Mouse (Mus musculus) myocyte (in vitro differentiated cells): Measurements from ENCODE around the gene Parp3. TPM values are rescaled to one million over a fixed set of nuclear protein-coding genes. Genes with fewer than 3 reads are reported as not detected.
A peak's percentile ranks its signal among the peaks of the same experiment; 100 is the strongest.

ENCODE experiments used
- H3K27me3 ChIP-seq: one replicate; pipeline ENCODE4 v1.6.1; 2011; ENCODE audit not compliant: control insufficient read depth, insufficient read depth, insufficient read length
- H3K36me3 ChIP-seq: one replicate; pipeline ENCODE4 v1.6.1; 2011; ENCODE audit not compliant: control insufficient read depth, insufficient read depth
- H3K4me2 ChIP-seq: one replicate; pipeline ENCODE4 v1.6.1; 2011; ENCODE audit warnings: low read depth, control low read depth
- H3K4me3 ChIP-seq: one replicate; pipeline ENCODE4 v1.5.1; 2011; ENCODE audit warnings: mild to moderate bottlenecking, control low read depth, moderate library complexity
- H3K79me2 ChIP-seq: one replicate; pipeline ENCODE4 v1.6.1; 2011; ENCODE audit not compliant: control insufficient read depth, insufficient read depth
- H3ac ChIP-seq: one replicate; pipeline ENCODE4 v1.6.1; 2011; ENCODE audit not compliant: control insufficient read depth, insufficient read length
- CEBPB ChIP-seq: IDR thresholded peaks from 2 replicates; pipeline ENCODE4 v1.6.1; 2011; ENCODE audit warnings: mild to moderate bottlenecking, moderate library complexity; ENCODE audit not compliant: poor library complexity, insufficient read depth, severe bottlenecking
- E2F4 ChIP-seq: IDR thresholded peaks from one replicate; pipeline ENCODE4 v1.6.1; 2011; ENCODE audit warnings: mild to moderate bottlenecking, control low read depth, moderate library complexity; ENCODE audit not compliant: insufficient read depth
- MAX ChIP-seq: IDR thresholded peaks from one replicate; pipeline ENCODE4 v1.6.1; 2011; ENCODE audit warnings: low read depth, mild to moderate bottlenecking, control low read depth
- MYOD1 ChIP-seq, 3 experiments: IDR thresholded peaks; one replicate each; pipeline ENCODE4 v1.6.1; 2011; ENCODE audit warnings: control low read depth in 2 of 3, low read depth in 2 of 3, mild to moderate bottlenecking in 2 of 3, moderate library complexity in 1 of 3; ENCODE audit not compliant: insufficient read length in 2 of 3, control insufficient read depth in 1 of 3
- MYOG ChIP-seq, 3 experiments: IDR thresholded peaks; one replicate each; pipeline ENCODE4 v1.6.1; 2011; ENCODE audit warnings: control low read depth in 2 of 3, low read depth in 2 of 3, mild to moderate bottlenecking in 2 of 3; ENCODE audit not compliant: insufficient read length in 2 of 3, control insufficient read depth in 1 of 3, insufficient read depth in 1 of 3
- POLR2A ChIP-seq: IDR thresholded peaks from one replicate; pipeline ENCODE4 v1.6.1; 2011; ENCODE audit warnings: low read depth, mild to moderate bottlenecking, control low read depth, moderate library complexity; ENCODE audit not compliant: insufficient read length
- POLR2AphosphoS2 ChIP-seq: IDR thresholded peaks from one replicate; pipeline ENCODE4 v1.6.1; 2011; ENCODE audit warnings: low read depth, control low read depth; ENCODE audit not compliant: insufficient read length
- REST ChIP-seq: IDR thresholded peaks from one replicate; pipeline ENCODE4 v1.6.1; 2011; ENCODE audit warnings: mild to moderate bottlenecking, control low read depth, moderate library complexity; ENCODE audit not compliant: insufficient read depth, insufficient read length
- SRF ChIP-seq: IDR thresholded peaks from one replicate; pipeline ENCODE4 v1.6.1; 2011; ENCODE audit warnings: low read depth; ENCODE audit not compliant: control insufficient read depth, insufficient read length
- TCF12 ChIP-seq: IDR thresholded peaks from one replicate; pipeline ENCODE4 v1.6.1; 2011; ENCODE audit warnings: mild to moderate bottlenecking, control low read depth; ENCODE audit not compliant: poor library complexity, insufficient read depth, severe bottlenecking
- TCF3 ChIP-seq: IDR thresholded peaks from one replicate; pipeline ENCODE4 v1.6.1; 2011; ENCODE audit warnings: low read depth, control low read depth; ENCODE audit not compliant: insufficient read length
- USF1 ChIP-seq: IDR thresholded peaks from one replicate; pipeline ENCODE4 v1.6.1; 2011; ENCODE audit warnings: low read depth, mild to moderate bottlenecking, control low read depth, moderate library complexity
- polyA plus RNA-seq: library from polyadenylated mRNA; unstranded; fragments of >200 nt; fragmentation: generic; extraction: Trizol; gene quantifications from one replicate; pipeline ENCODE4 v1.2.1, GENCODE M21; 2012; ENCODE audit warnings: missing spikeins

The Parp3 gene
- polyA plus RNA-seq, 1 experiment, result 66.1 TPM

- no peak overlapping the region for H3K4me3 ChIP-seq
- no peak overlapping the region for H3K4me2 ChIP-seq
- TF ChIP-seq USF1 (no peak), POLR2AphosphoS2 (no peak), MYOD1 (IDR thresholded peaks at IDR 0.05; ENCODE audit: control insufficient read depth in 1 of 3, insufficient read length in 2 of 3, low read depth in 2 of 3) (no peak), E2F4 (no peak), POLR2A (no peak), MAX (no peak), CEBPB (no peak), MYOG (IDR thresholded peaks at IDR 0.05; ENCODE audit: control insufficient read depth in 1 of 3, insufficient read depth in 1 of 3, insufficient read length in 2 of 3, low read depth in 2 of 3) (no peak), TCF3 (no peak), TCF12 (no peak), REST (no peak), SRF (no peak)
- H3K79me2 ChIP-seq, result no peaks in the 10 kb centered on the region
- H3K36me3 ChIP-seq, result peaks cover 5% of the 10 kb centered on the region
- H3ac ChIP-seq, result no peak overlapping the region
- H3K27me3 ChIP-seq, result no peaks in the 10 kb centered on the region
Measured at GRCm38 (mm10) chr9:106466721-106467120, 10.0 kb downstream of the Parp3 start.

GRCm38 (mm10) chr9:106465571-106466200, 11.1 kb downstream of the Parp3 start, which contains the start of gene Gpr62:
Gpr62 (minus strand) TSS chr9:106465938.
- Histone ChIP-seq H3K79me2 (no peaks in the 10 kb centered on the region), H3K36me3 (peaks cover 5% of the 10 kb centered on the region), H3K4me2 (no peak within 1 kb of the TSS), H3ac (no peak within 1 kb of the TSS), H3K4me3 (no peak within 1 kb of the TSS), H3K27me3 (no peaks in the 10 kb centered on the region)
- TF ChIP-seq MAX (no peak), POLR2AphosphoS2 (peak; percentile 73), MYOG (IDR thresholded peaks at IDR 0.05; ENCODE audit: control insufficient read depth in 1 of 3, insufficient read depth in 1 of 3, insufficient read length in 2 of 3, low read depth in 2 of 3) (peak in 1 of 3 experiments; percentile 12)

GRCm38 (mm10) chr9:106464751-106465541, 11.8 kb downstream of the Parp3 start:
- TF ChIP-seq CEBPB, result no peak
- peak; percentile 47 for TF ChIP-seq POLR2A
- peak; percentile 63 for TF ChIP-seq POLR2AphosphoS2
- Histone ChIP-seq H3K27me3 (no peaks in the 10 kb centered on the region), H3K79me2 (peaks cover 4% of the 10 kb centered on the region), H3K4me2 (no peak overlapping the region), H3ac (no peak overlapping the region), H3K36me3 (peaks cover 5% of the 10 kb centered on the region), H3K4me3 (no peak overlapping the region)

GRCm38 (mm10) chr9:106463122-106464063, 13.4 kb downstream of the Parp3 start:
- TF ChIP-seq REST, result no peak
- TF ChIP-seq CEBPB, result no peak
- no peak for TF ChIP-seq USF1
- no peak for TF ChIP-seq POLR2A
- TF ChIP-seq E2F4, result no peak
- TF ChIP-seq TCF12, result no peak
- TF ChIP-seq SRF, result no peak
- no peak for TF ChIP-seq MAX
- no peak for TF ChIP-seq MYOG (IDR thresholded peaks at IDR 0.05; ENCODE audit: control insufficient read depth in 1 of 3, insufficient read depth in 1 of 3, insufficient read length in 2 of 3, low read depth in 2 of 3)
- TF ChIP-seq TCF3, result no peak
- TF ChIP-seq MYOD1 (IDR thresholded peaks at IDR 0.05; ENCODE audit: control insufficient read depth in 1 of 3, insufficient read length in 2 of 3, low read depth in 2 of 3), result no peak
- H3K4me3 ChIP-seq, result no peak overlapping the region
- H3K4me2 ChIP-seq, result no peak overlapping the region
- H3K27me3 ChIP-seq, result no peaks in the 10 kb centered on the region
- no peak overlapping the region for H3ac ChIP-seq
- peaks cover 19% of the 10 kb centered on the region for H3K79me2 ChIP-seq
- peaks cover 13% of the 10 kb centered on the region for H3K36me3 ChIP-seq
